Mouse (Mus musculus) heart, postnatal 0 days (tissue): Measurements from ENCODE around the gene Rsph9.

Experiments
- CTCF ChIP-seq: IDR thresholded peaks from 2 replicates; pipeline ENCODE4 v1.5.1; 2016; ENCODE audit warnings: antibody characterized with exemption, control low read depth, low read depth
- EP300 ChIP-seq: IDR thresholded peaks from 2 replicates; pipeline ENCODE4 v1.6.1; 2016; ENCODE audit warnings: antibody characterized with exemption, low read depth

- TF ChIP-seq CTCF = peak; percentile 91
- TF ChIP-seq EP300 = no peak
These were observed 11.8 kb downstream of the Rsph9 start for GRCm38 (mm10) chr17:46132058-46132718.
